Mouse (Mus musculus) liver, adult (tissue): ENCODE data around the gene Prex1.

Experiments used
- GATA4 ChIP-seq: IDR thresholded peaks from 2 replicates; pipeline ENCODE4 v1.6.1; 2014; ENCODE audit warnings: mild to moderate bottlenecking, low read length; ENCODE audit not compliant: insufficient replicate concordance

Gene Prex1

DNA sequence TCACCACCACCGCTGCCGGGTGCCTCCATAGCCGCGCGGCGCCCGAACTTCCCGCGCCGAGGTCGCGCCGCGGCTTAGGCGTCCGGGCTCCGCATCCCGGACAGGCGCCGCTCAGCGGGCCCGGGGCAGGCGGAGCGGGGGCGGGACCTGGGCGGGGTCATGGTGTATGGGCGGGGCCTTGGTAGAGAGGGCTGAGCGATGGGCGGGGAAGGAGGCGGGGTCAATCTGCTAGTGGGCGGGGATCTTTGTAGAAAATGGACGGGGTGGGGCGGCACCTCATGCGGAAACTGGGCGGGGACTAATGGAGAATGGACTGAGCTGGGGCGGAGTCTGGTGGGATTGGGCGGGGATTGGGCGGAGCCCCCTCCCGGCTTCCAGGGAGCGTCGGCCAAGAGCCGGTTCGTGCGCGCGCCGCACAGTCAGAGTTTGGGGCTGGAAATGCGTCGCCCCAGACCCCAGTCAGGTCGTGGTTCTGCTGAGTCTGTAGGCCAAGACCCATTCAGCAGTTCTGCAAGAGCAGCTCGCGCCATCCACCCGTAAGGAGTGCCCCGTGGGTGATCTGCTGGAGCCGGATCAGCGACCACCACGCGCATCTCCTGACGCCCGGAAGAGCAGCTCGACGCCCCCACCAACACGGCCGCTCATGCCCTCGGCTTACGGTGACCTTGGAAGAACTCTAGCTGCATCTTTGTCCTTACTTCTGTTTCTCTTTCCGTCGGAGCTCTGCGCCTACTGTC is at the start of gene Prex1:
Prex1 (minus strand) TSS at position 143 of the 737 bp plus-strand sequence.
- TF ChIP-seq GATA4: no peak; the same call in 1 of the 2 replicates

- no peak for TF ChIP-seq GATA4
Observed at GRCm38 (mm10) chr2:166757969-166758368, 44.3 kb upstream of the Prex1 start.

- no peak for TF ChIP-seq GATA4
Observed at GRCm38 (mm10) chr2:166754760-166755159, 41.1 kb upstream of the Prex1 start.

DNA sequence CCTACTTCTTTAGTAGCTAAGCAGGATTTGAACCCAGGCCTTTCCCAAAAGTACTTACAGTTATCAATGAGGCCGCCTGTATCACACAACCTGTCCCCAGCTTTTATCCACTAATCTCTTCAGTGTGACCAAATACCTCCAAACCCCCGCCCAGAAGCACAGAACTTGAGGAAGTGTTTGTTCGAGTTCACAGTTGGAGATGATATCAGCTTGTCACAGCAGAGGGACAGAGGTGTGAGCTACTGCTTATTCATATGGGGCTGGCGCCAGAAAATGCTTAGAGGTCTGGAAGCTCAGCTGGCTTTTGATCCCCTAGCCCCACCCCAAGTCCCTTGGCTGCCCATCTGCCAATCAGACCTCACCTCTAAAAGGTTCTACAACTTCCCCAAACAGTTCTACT is 40.6 kb upstream of the Prex1 start:
- TF ChIP-seq GATA4: no peak

- no peak for TF ChIP-seq GATA4
Observed at GRCm38 (mm10) chr2:166750620-166751191, 37.1 kb upstream of the Prex1 start.

DNA sequence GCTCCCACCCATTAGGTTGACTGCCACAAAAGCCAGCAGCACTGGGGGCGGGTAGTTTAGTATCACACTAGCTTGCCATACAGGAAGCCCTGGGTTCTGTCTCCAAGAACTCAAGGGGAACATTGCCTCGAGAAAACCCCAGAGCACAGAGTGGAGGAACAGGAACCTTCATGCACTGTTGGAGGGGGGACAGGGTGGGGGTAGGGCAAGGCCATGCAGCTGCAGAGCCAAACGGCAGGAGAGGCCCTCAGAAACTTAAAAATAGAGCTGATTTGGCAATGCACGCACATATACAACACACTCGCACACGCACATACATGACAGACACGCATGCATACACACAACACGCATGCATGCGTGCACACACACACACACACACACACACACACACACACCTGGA is 32.2 kb upstream of the Prex1 start:
- TF ChIP-seq GATA4: no peak

DNA sequence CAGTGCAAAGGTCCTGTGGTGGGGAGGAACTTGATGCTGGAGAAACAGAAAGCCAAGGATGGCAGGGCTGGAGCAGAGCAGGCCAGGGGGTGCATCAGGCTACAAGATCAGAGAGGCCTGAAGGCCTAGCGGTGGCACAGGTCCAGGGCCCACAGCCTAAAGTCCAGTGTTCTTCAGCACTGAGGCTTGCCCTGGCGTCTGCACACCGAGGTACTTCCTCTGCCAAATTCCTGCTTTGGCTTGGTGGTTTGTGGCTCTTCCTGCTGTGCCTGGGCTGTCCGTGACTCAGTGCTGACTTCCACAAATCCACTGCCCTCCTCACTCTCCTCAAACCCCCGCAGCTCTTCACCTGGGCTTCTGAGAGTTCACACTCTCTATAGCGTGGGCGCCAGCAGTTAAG is 30.8 kb upstream of the Prex1 start:
- no peak for TF ChIP-seq GATA4

- TF ChIP-seq GATA4: no peak
Observed at GRCm38 (mm10) chr2:166743504-166743903, 29.9 kb upstream of the Prex1 start.

DNA sequence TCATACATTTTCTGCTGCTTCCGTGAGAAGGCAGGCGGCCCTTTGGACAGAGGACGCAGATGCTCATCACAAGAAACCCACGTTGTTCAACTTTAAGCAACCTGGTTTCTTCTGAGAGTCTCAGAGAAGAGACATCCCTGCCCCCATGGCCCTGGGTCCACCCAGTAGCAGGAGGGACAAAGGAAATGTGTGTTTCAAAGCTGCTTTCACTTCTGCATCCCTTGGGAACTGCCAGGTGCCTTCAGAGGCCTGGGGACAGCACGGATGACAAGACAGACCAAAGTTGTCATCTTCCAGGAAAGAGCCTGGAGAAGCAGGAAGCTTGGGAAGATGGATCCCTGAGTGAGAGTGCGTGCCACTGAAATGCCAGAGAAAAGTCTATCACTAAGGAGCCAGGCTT is 27.8 kb upstream of the Prex1 start:
- no peak for TF ChIP-seq GATA4

DNA sequence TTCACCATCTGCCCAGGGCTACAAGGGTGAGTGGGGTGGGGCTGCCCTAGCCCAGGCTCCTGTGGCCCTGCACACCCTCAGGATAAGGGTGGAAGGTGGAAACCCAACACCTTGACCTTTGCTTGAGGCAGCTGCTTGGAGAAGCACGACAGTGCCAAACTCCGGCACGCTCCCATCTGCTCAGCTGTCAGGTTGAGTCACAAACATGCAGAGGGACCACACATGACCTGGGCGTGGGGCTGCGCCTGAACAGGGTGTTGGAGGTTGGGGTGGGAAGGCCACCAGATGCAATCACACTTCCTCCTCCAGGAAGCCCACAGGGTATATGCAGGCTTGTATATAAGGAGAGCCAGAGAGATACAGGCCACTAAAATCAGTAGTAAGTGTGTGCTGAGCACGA is 26.8 kb upstream of the Prex1 start:
- TF ChIP-seq GATA4: no peak

DNA sequence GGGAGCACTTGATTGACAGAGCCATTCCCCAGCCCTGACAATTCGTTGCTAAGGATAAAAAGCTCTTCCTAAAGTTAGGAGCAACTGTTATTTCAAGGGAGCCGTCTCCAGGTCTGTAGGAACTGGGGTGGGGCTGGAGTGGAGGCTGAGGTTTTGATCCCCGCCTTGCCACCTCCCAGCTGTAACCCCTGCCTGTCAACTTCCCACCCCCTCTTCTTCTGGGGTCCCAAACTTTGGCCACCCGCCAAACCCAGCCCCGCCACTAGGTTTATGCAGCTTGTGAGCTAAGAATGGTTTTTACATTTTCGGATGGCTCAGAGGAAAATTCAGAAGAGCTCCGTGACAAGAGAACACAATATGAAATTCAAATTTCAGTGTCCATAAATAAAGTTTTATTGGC is 23.7 kb upstream of the Prex1 start:
- TF ChIP-seq GATA4: no peak

- no peak for TF ChIP-seq GATA4
Observed at GRCm38 (mm10) chr2:166735469-166736001, 21.9 kb upstream of the Prex1 start.

GRCm38 (mm10) chr2:166732860-166733259 is 19.2 kb upstream of the Prex1 start:
- no peak for TF ChIP-seq GATA4

DNA sequence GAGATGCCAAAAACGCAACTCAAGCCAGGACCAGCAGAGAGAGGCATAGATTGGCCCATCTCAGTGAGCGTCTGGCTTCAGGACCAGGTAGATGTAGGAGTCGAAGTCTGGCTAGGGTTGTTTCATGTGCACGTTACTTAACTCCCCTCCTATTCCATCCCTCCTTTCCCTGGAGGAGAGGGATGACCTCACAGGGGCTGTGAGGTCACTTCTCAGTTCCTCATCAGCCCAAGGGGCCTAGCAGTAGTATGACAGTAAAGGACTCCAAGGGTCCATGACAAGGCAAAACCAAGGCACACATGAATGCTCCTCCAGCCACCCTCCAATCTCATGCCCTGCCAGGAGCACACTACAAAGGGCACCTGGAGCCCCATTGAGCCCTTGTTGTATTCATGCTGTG is 18.5 kb upstream of the Prex1 start:
- no peak for TF ChIP-seq GATA4

DNA sequence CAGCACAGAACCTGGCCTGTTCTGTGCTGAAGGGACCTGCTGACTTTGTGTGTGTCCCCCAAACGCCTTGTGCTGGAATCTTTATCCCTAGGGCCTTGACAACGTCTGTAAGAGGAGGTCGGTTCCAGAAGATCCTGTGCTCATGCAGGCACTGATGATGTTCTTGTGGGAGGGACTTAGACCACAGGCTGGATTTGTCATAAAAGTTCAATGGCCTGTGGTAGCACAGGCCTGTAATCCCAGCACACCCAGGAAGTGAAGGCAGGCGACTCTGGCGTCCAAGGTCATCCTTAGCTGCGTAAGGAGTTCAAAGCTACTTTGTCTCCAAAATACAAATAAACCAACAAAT is 16.9 kb upstream of the Prex1 start:
- no peak for TF ChIP-seq GATA4

DNA sequence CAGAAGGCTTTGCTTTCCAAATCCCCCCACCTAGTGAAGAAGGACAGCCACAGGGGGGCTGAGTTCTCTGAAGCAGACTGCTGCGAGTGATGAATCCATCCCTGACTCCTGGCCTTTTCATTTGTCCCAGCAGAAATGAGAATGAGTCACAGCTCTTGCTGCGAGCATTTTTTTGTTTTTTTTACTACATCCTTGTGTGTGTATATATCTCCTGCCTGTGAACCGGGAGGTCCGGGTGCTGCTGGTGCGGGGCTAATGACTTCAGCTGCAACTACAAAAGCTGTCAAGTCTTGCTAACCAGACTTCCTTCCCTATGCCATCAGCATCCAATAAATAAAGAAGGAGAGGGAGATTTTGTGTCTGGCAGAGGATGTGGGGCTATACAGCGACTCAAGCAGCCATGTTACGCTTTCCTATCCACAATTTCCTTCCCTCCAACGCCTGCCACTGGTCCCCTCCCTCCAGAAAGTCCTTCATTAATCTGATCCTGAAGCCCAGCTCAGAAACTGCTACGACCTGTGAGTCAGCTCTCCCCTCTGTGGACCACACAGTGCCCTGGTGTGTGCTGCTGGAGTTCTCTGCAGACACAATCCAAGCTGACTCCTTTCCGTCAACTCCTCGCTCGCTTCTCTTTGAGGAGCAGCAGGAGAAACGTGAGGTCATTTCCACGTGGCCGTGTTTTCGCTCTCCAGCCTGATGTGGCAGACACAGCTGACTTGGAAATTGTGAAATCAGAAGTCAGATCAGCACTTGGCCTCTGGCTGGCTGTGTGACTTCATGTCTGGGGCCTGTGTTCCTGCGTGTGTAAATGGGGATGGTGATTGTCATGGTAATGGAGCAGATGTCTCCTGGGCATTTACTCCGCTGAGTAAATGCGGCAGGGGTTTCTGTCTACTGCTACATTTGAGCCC is 16.3 kb upstream of the Prex1 start:
- TF ChIP-seq GATA4: no peak
